Mouse (Mus musculus) erythroblast, embryonic 14.5 days (primary cell): Measurements from ENCODE around the gene Clec5a.

Experiments used
- GATA1 ChIP-seq: IDR thresholded peaks from 2 replicates; pipeline ENCODE4 v1.6.1; 2012; ENCODE audit warnings: low read length, inconsistent platforms, mixed read lengths
- TAL1 ChIP-seq: IDR thresholded peaks from 3 replicates; pipeline ENCODE4 v1.6.1; 2012; ENCODE audit warnings: low read length, inconsistent platforms, mixed read lengths

DNA sequence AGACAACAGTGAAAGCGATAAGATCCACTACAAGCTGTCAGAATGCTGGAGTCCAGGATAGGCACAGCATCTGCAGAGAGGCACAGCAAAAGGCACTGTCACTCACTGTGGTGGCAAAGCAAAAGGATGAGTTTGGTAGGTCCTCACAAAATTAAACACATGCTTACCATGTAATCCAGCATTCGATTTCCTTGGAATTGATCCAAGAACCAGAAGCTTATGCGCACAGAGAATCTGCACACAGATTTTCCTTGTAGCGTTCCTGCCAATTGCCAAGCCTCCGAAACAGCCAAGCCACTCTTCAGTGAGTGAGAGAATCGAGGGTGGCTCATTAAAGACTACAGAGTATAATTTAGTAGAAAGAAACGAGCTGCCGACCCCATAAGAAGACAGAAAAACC, 24.6 kb upstream of the Clec5a start:
- TF ChIP-seq TAL1 = no peak
- TF ChIP-seq GATA1 = no peak
